Mouse (Mus musculus): ENCODE measurements around the gene Atp13a3. TPM values are rescaled to one million over a fixed set of nuclear protein-coding genes. Genes with fewer than 3 reads are reported as not detected.

The Atp13a3 gene
- polyA plus RNA-seq, 1 experiment, result 13.4 TPM

GRCm38 (mm10) chr16:30308616-30309394 is 97.0 kb downstream of the Atp13a3 start:
- Histone ChIP-seq H3K36me3 (ENCODE audit: control insufficient read depth, insufficient read depth, low read length) (no peaks in the 10 kb centered on the region), H3K27me3 (ENCODE audit: control insufficient read depth, insufficient read depth, low read length) (peaks cover 9% of the 10 kb centered on the region), H3K27ac (ENCODE audit: insufficient read depth, low read length) (no peak overlapping the region), H3K4me3 (ENCODE audit: extremely low read depth, insufficient read depth, insufficient read length) (peak overlapping the region; percentile 60), H3K4me1 (ENCODE audit: control insufficient read depth, insufficient read depth, insufficient read length) (peaks cover 10% of the 10 kb centered on the region)
- WGBS, result 1% methylated on average over 72 of the region's 72 CpGs
- no peak for DNase-seq (ENCODE audit: low read depth in 1 of 2, low spot score in 2 of 2)
- TF ChIP-seq POLR2A (IDR thresholded peaks at IDR 0.05; ENCODE audit: low read depth, low read length) (no peak), CTCF (IDR thresholded peaks at IDR 0.05; ENCODE audit: extremely low read depth, insufficient read depth, insufficient read length, insufficient replicate concordance) (no peak)

- Histone ChIP-seq H3K4me3 (ENCODE audit: extremely low read depth, insufficient read depth, insufficient read length) (peak overlapping the region; percentile 60), H3K27ac (ENCODE audit: insufficient read depth, low read length) (no peak overlapping the region), H3K4me1 (ENCODE audit: control insufficient read depth, insufficient read depth, insufficient read length) (peaks cover 10% of the 10 kb centered on the region), H3K27me3 (ENCODE audit: control insufficient read depth, insufficient read depth, low read length) (peaks cover 9% of the 10 kb centered on the region), H3K36me3 (ENCODE audit: control insufficient read depth, insufficient read depth, low read length) (no peaks in the 10 kb centered on the region)
- TF ChIP-seq POLR2A (IDR thresholded peaks at IDR 0.05; ENCODE audit: low read depth, low read length) (no peak), CTCF (IDR thresholded peaks at IDR 0.05; ENCODE audit: extremely low read depth, insufficient read depth, insufficient read length, insufficient replicate concordance) (no peak)
- DNase-seq (ENCODE audit: low read depth in 1 of 2, low spot score in 2 of 2), result no peak
- WGBS, result 23% methylated on average over 29 of the region's 29 CpGs
These were observed 97.7 kb downstream of the Atp13a3 start for GRCm38 (mm10) chr16:30307961-30308615.

GRCm38 (mm10) chr16:30307306-30307705 is 98.5 kb downstream of the Atp13a3 start:
- H3K4me3 ChIP-seq (ENCODE audit: extremely low read depth, insufficient read depth, insufficient read length), result no peak overlapping the region
- 64% methylated on average over 12 of the region's 12 CpGs for WGBS

GRCm38 (mm10) chr16:30306102-30306501 is 99.7 kb downstream of the Atp13a3 start:
- Histone ChIP-seq H3K4me3 (ENCODE audit: extremely low read depth, insufficient read depth, insufficient read length) (no peak overlapping the region), H3K36me3 (ENCODE audit: control insufficient read depth, insufficient read depth, low read length) (no peaks in the 10 kb centered on the region), H3K27ac (ENCODE audit: insufficient read depth, low read length) (no peak overlapping the region), H3K27me3 (ENCODE audit: control insufficient read depth, insufficient read depth, low read length) (peaks cover 9% of the 10 kb centered on the region), H3K4me1 (ENCODE audit: control insufficient read depth, insufficient read depth, insufficient read length) (peaks cover 10% of the 10 kb centered on the region)
- no peak for TF ChIP-seq CTCF (IDR thresholded peaks at IDR 0.05; ENCODE audit: extremely low read depth, insufficient read depth, insufficient read length, insufficient replicate concordance)
- no peak for TF ChIP-seq POLR2A (IDR thresholded peaks at IDR 0.05; ENCODE audit: low read depth, low read length)
- 86% methylated on average over 4 of the region's 4 CpGs for WGBS
- no peak for DNase-seq (ENCODE audit: low read depth in 1 of 2, low spot score in 2 of 2)

More at GRCm38 (mm10) chr16:30307306-30307705, 98.5 kb downstream of the Atp13a3 start:
- Histone ChIP-seq H3K27ac (ENCODE audit: insufficient read depth, low read length) (no peak overlapping the region), H3K4me1 (ENCODE audit: control insufficient read depth, insufficient read depth, insufficient read length) (peaks cover 10% of the 10 kb centered on the region), H3K36me3 (ENCODE audit: control insufficient read depth, insufficient read depth, low read length) (no peaks in the 10 kb centered on the region), H3K27me3 (ENCODE audit: control insufficient read depth, insufficient read depth, low read length) (peaks cover 9% of the 10 kb centered on the region)
- TF ChIP-seq POLR2A (IDR thresholded peaks at IDR 0.05; ENCODE audit: low read depth, low read length), result no peak
- TF ChIP-seq CTCF (IDR thresholded peaks at IDR 0.05; ENCODE audit: extremely low read depth, insufficient read depth, insufficient read length, insufficient replicate concordance), result no peak
- no peak for DNase-seq (ENCODE audit: low read depth in 1 of 2, low spot score in 2 of 2)

GRCm38 (mm10) chr16:30304236-30304635 is 101.5 kb downstream of the Atp13a3 start:
- TF ChIP-seq POLR2A (IDR thresholded peaks at IDR 0.05; ENCODE audit: low read depth, low read length) (no peak), CTCF (IDR thresholded peaks at IDR 0.05; ENCODE audit: extremely low read depth, insufficient read depth, insufficient read length, insufficient replicate concordance) (no peak)
- Histone ChIP-seq H3K4me1 (ENCODE audit: control insufficient read depth, insufficient read depth, insufficient read length) (peaks cover 8% of the 10 kb centered on the region), H3K27me3 (ENCODE audit: control insufficient read depth, insufficient read depth, low read length) (peaks cover 9% of the 10 kb centered on the region), H3K36me3 (ENCODE audit: control insufficient read depth, insufficient read depth, low read length) (no peaks in the 10 kb centered on the region), H3K4me3 (ENCODE audit: extremely low read depth, insufficient read depth, insufficient read length) (no peak overlapping the region), H3K27ac (ENCODE audit: insufficient read depth, low read length) (no peak overlapping the region)
- DNase-seq (ENCODE audit: low read depth in 1 of 2, low spot score in 2 of 2), result no peak
- WGBS, result 60% methylated on average over 5 of the region's 5 CpGs

GRCm38 (mm10) chr16:30303411-30303810 is 102.4 kb downstream of the Atp13a3 start:
- 82% methylated on average over 2 of the region's 2 CpGs for WGBS
- H3K4me3 ChIP-seq (ENCODE audit: extremely low read depth, insufficient read depth, insufficient read length), result no peak overlapping the region
- TF ChIP-seq CTCF (IDR thresholded peaks at IDR 0.05; ENCODE audit: extremely low read depth, insufficient read depth, insufficient read length, insufficient replicate concordance) (no peak), POLR2A (IDR thresholded peaks at IDR 0.05; ENCODE audit: low read depth, low read length) (no peak)
- no peak for DNase-seq (ENCODE audit: low read depth in 1 of 2, low spot score in 2 of 2)
- H3K4me1 ChIP-seq (ENCODE audit: control insufficient read depth, insufficient read depth, insufficient read length), result peaks cover 3% of the 10 kb centered on the region; the same call in 1 of the 2 replicates
- H3K27me3 ChIP-seq (ENCODE audit: control insufficient read depth, insufficient read depth, low read length), result peaks cover 4% of the 10 kb centered on the region
- no peaks in the 10 kb centered on the region for H3K36me3 ChIP-seq (ENCODE audit: control insufficient read depth, insufficient read depth, low read length)
- H3K27ac ChIP-seq (ENCODE audit: insufficient read depth, low read length), result no peak overlapping the region

All from spleen, adult 2 months (tissue).